Mouse (Mus musculus) left cerebral cortex, postnatal 4 days (tissue): Measurements from ENCODE around the gene Ifitm2. TPM values are rescaled to one million over a fixed set of nuclear protein-coding genes. Genes with fewer than 3 reads are reported as not detected.

Experiments
- DNase-seq: peaks from one replicate; pipeline ENCODE4 v3.0.0-alpha.2; 2022
- intact Hi-C: fragments of 180-260 bp; cut with DNase I; formaldehyde crosslinking; loops from one replicate; pipeline ENCODE4 v1.15.1; 2025
- total RNA-seq, 2 experiments: library from RNA; stranded (reverse); gene quantifications; 2 replicates each; pipeline ENCODE4 v1.2.3; 2021

Gene Ifitm2
- total RNA-seq, 2 experiments from 2014 or later = 36.6 to 45.9 TPM

DNA sequence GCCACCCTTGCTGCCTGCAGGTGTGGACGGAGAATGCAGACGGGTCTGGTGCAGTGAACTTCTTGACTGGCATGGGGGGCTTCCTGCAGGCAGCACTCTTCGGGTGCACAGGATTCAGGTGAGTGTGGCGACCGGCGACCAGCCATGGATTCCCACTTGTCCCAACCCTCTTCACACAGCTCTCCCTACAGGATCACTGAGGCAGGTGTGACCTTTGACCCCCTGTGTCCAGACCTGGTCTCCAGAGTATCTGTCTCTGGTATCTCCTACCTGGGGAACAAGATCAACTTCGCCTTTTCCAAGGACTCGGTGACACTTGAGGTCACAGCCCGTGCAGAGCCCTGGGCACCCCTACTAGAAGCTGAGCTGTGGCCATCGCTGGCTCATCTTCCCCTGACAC, 9.5 kb downstream of the Ifitm2 start:
- no peak for DNase-seq
- intact Hi-C loops = no loop called here

DNA sequence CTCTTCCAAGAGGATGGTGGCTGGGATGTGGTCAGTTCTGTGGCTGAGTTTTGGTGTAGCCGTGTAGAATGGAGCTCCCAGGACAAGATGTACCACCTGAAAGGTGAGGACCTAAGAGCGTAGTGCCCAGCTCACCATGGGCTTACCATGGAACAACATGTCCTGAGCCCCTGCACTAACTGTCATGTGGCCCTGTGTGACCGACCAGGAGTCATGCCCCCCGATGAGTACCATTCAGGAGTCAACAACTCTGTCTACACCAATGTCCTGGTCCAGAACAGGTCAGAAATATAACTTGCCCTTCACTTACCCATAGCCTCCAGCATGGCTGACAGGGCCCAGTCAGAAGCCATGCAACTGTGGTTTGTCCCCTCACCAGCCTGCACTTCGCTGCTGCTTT, 10.5 kb downstream of the Ifitm2 start:
- intact Hi-C loops = no loop called here
- no peak for DNase-seq

GRCm38 (mm10) chr7:140944236-140944635, 11.6 kb downstream of the Ifitm2 start:
- intact Hi-C loops = no loop called here
- no peak for DNase-seq

DNA sequence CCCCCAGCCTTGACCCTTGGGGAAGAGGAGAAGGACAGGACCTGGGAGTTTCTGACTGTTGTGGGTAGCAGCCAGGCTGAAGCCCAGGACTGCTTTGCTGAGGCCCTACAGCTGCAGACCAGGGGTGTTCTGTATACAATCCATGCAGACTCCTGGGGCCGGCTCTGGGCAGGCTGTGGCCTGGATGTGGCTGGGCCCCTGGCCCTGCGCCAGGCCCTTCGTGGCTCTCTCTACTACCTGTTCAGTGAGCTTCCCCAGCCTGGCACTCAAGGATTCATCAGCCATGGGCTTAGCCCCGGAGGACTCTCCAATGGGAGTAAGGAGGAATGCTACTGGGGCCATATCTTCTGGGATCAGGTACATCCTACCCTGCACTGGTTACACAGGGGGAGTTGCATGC, 12.4 kb downstream of the Ifitm2 start:
- no peak for DNase-seq
- intact Hi-C loops = no loop called here

DNA sequence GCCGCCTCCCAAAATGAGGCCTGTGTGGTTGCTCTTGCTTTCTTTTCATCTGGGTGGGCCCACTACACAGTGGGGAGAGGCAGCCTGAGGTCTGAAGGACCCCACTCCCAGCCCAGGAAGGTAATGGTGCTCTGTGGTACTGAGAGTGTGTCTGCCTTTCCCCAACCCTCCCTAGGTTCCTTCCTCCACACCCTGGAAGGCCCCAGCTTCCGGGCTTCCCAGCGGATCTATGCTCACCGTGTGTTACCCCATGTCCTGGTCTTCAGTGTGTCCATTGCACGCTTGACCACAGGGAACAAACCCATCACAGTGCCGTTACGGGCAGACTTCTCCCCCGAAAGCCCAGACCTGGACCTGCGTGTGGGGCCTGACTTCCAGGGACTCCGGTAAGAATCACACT, 13.0 kb downstream of the Ifitm2 start:
- intact Hi-C loops = no loop called here
- DNase-seq = no peak

- no peak for DNase-seq
- intact Hi-C loops = no loop called here
Observed at GRCm38 (mm10) chr7:140942341-140942740, 13.4 kb downstream of the Ifitm2 start.

GRCm38 (mm10) chr7:140941222-140942051, 14.3 kb downstream of the Ifitm2 start, which contains the start of gene Pgghg:
TSS of gene Pgghg (plus strand) at chr7:140941391.
- intact Hi-C loops = no loop called here
- DNase-seq = peak; percentile 84

- DNase-seq = no peak
- intact Hi-C loops = no loop called here
Observed at GRCm38 (mm10) chr7:140939669-140940171, 16.1 kb downstream of the Ifitm2 start.

- no peak for DNase-seq
- intact Hi-C loops = no loop called here
Observed at GRCm38 (mm10) chr7:140938896-140939295, 16.9 kb downstream of the Ifitm2 start.

GRCm38 (mm10) chr7:140938436-140938835, 17.4 kb downstream of the Ifitm2 start:
- intact Hi-C loops = no loop called here
- no peak for DNase-seq

GRCm38 (mm10) chr7:140927181-140927580, 28.6 kb downstream of the Ifitm2 start:
- intact Hi-C loops = no loop called here
- no peak for DNase-seq

DNA sequence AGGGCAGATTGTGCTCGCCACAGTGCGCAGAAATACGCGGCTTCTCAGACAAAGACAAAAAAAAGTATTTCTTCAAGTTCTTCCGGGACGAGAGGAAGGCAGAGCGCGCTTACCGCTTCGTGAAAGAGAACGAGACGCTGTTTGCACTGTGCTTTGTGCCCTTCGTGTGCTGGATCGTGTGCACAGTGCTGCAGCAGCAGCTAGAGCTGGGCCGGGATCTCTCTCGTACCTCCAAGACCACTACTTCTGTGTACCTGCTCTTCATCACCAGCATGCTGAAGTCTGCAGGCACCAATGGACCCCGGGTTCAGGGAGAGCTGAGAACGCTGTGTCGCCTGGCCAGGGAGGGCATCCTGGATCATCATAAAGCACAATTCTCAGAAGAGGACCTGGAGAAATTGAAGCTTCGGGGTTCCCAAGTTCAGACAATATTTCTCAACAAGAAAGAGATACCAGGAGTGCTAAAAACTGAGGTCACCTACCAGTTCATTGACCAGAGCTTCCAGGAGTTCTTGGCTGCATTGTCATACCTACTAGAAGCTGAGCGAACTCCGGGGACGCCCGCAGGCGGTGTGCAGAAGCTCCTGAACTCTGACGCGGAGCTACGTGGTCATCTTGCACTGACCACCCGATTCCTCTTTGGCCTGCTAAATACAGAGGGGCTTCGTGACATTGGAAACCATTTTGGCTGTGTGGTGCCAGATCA, 32.6 kb downstream of the Ifitm2 start:
- intact Hi-C loops = no loop called here
- no peak for DNase-seq

DNA sequence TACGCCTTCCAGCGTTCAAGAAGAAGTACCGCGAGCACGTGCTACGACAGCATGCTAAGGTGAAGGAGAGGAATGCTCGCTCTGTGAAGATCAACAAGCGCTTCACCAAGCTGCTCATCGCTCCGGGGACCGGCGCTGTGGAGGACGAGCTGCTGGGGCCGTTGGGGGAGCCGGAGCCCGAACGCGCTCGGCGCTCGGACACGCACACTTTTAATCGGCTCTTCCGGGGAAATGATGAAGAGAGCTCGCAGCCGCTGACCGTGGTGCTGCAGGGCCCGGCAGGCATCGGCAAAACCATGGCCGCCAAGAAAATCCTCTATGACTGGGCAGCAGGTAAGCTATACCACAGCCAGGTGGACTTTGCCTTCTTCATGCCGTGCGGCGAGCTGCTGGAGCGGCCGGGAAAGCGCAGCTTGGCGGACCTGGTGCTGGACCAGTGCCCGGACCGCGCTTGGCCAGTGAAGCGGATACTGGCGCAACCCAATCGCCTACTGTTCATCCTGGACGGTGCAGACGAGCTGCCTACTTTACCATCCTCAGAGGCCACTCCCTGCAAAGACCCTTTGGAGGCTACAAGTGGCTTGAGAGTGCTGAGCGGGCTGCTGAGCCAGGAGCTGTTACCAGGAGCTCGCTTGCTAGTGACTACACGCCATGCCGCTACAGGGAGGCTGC, 33.3 kb downstream of the Ifitm2 start:
- peak; percentile 78 for DNase-seq
- intact Hi-C loops = no loop called here

DNA sequence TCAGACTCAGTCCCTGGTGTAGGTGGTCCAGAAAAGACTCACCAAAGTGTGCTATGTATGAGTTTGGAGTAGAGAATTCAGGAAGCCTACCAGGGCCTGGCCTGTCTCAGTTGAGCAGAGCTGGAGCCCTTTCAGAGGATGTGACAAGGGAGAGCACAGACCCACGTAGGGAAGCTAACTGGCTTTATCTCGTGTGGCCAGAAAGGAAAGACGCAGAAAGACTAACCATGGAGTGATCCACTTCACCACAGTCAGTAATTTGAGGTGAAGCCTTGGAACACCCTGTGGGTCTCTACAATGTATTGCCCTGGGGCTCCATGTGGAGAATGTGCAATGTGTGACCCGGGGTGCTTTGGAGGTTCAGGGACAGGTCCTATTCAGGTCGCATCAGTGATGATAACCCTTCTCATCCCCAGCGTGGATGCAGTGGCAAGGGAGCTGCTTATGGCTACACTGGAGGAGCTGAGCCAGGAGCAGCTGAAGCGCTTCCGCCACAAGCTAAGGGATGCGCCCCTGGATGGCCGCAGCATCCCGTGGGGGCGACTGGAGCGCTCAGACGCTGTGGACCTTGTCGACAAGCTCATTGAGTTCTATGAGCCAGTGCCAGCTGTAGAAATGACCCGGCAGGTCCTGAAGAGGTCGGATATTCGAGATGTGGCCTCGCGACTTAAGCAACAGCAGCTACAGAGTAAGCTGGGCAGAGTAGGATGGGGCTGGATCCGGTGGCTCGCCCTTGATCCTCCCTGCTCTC, 34.4 kb downstream of the Ifitm2 start:
- intact Hi-C loops = no loop called here
- no peak for DNase-seq

DNA sequence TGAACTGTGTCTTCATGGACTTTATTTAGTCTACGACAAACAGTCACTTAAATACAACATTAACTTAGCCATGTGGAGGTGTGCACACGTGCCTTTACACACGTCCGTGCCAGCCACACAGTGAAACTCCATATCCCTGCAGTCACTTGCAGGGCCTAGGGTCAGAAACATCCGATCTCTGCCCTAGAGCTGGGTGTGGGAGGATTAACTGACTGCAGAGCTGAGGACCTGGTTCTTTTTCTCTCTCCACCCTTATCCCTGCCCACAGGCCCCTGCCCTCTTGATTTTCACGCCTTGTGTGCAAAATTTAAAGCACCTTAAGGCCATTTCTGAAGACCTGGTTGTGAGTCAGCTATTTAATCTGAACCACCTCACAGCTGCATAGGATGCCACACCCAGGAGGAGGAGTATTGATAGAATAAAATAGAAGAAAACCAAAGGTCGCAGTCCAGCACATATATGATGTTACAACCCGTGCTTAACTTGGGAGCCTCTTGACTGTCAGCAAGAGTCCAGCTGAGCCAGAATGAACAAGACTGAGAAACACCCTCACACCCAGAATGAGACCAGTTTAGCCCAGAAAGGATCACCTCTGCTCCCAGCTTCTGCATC, 35.3 kb downstream of the Ifitm2 start, which contains the start of gene Nlrp6:
TSS of gene Nlrp6 (plus strand) at position 485 of the 612 bp plus-strand sequence.
- no peak for DNase-seq
- intact Hi-C loops = no loop called here

- intact Hi-C loops = no loop called here
- DNase-seq = no peak
Observed at GRCm38 (mm10) chr7:140919911-140920310, 35.9 kb downstream of the Ifitm2 start.

GRCm38 (mm10) chr7:140914031-140914690, 41.6 kb downstream of the Ifitm2 start:
- intact Hi-C loops = no loop called here

GRCm38 (mm10) chr7:140912846-140913482, 42.8 kb downstream of the Ifitm2 start:
- no peak for DNase-seq
- intact Hi-C loops = no loop called here

More at GRCm38 (mm10) chr7:140914031-140914690, 41.6 kb downstream of the Ifitm2 start:
- DNase-seq = no peak

DNA sequence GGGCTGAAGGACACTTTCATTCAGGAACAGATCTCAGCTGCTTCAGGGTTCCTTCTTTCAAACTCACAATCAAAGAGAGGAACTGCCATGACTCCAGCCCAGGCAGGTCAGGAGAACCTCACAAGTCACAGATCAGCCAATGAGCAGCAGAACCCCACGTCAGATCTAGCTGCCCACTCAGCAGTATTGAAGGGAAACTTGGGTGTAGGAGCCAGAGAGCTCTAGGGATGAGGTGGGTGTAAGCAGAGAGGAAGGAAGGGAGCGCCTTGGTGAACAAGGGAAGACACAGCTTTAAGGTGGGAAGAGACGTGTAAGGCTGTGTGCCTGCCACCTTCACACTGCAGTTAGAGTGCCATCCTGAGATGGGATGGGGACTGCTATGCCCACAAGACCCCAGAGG, 43.5 kb downstream of the Ifitm2 start:
- intact Hi-C loops = no loop called here
- no peak for DNase-seq
